Mouse (Mus musculus) thymus, postnatal 36 days (tissue): ENCODE measurements around the gene Lamc1.

Experiments used
- DNase-seq, 2 experiments: peaks; one replicate each; pipeline ENCODE4 v3.0.0; 2022; ENCODE audit warnings: mixed read lengths in 2 of 2

The Lamc1 gene

DNA sequence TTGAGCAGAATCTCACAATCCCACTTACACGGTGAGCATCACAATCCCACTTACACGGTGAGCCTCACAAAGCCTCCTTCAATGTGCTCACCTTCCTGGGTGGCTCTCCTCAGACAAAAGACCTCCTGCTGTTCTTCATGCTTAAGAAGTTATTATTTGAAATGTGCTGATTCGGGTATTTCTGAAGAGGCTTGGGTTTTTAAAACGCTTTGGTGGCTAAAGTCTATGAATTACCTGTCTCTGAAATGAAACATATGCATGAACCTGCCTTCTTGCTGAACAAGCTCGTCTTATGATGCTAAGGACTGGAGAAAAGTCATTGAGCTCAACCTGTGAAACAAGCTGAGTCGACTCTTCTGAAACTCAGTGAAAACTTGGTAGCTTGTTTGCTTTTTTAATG lies 36.6 kb downstream of the Lamc1 start:
- no peak for DNase-seq

DNA sequence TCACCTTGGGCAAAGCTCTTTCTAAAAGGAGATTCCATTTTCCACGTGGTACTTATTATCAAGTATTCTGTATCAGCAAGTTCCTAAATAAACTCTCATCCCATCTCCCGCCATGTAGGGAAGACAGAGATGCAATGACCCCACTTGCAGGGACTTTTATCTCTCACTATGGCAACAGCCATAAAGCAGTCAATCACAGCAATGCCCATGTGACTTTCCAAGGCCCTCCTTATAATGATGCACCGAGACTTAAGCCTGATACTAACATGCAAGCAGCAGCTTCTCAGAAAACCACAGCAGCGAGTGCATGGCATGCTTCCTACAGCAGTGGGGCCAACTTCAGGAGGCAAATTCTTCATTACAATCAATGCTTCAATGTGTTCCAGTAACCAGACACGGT lies 39.7 kb downstream of the Lamc1 start:
- no peak for DNase-seq

DNA sequence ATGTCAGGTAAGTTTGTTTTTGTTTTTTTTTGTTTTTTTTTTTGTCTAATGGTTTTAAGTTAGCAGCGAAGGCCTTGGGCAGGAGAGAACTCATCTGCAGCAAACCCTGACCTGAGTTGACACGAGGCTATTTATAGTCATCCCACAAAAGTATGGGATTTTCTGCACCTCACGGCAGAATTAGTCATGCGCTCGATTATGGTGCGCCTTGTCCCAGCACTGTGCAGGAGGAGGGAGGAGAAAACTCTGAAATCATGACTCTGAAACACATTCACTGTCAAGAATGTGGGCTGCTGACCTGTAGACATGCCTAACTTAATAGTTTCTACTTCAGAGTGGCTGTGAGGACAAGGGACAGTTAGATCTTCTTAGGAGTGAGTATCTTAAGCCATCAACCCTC lies 40.4 kb downstream of the Lamc1 start:
- DNase-seq = no peak

DNA sequence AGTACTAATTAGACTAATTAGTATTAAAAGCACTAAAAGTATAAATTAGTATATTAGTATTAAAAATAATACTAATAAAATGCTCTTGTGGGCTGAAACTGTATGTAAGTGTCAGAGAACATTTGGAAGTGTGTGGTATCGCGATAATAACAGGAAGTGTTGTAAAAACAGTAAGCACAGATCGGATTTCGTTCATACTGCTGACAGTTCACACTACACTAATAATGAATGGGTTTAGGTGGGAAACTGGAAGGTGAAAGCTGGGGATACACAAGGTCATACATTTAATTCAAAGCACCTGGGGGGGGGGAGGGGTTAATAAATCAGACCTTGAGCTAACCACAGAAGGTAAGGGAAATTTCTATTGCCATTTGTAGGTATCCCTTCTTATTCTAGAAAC lies 41.2 kb downstream of the Lamc1 start:
- DNase-seq = no peak

DNA sequence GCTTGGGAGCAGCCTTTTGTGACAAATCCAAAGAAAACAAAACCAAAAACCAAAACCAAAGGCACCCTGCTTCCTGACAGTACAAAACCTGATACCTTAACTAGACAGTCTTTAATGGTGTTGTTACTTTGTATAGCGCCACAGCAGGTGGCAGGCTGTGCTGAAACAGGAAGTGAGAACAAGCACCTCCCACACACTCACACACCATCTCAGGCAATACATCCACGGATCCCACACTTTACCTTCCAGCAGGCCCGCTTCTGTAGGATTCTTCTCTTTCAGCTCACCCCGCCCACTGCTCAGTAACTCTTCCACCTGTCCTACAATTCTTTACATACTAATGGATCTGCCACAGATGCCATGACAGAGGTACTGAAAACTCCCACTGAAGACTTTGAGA lies 44.6 kb downstream of the Lamc1 start:
- DNase-seq = peak; percentile 29 to 51

DNA sequence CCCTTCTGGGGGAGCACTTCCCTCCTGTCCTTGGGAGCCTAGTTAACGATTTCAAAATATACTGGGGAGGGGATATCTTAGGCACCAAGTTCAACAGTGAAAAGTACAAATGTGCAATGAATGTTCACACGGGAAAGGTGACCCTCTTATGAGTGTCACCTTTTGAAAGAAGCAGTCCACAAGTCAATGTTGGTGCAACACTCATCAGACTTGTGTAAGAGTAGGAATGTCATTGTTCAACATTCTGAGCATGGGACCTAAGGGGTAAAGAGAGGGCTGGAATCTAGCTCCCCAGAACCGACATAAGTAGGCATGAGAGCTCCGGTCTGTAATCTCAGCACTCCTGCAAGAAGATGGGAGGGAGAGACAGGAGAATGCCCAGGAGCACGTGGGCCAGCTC lies 45.1 kb downstream of the Lamc1 start:
- DNase-seq = no peak

DNA sequence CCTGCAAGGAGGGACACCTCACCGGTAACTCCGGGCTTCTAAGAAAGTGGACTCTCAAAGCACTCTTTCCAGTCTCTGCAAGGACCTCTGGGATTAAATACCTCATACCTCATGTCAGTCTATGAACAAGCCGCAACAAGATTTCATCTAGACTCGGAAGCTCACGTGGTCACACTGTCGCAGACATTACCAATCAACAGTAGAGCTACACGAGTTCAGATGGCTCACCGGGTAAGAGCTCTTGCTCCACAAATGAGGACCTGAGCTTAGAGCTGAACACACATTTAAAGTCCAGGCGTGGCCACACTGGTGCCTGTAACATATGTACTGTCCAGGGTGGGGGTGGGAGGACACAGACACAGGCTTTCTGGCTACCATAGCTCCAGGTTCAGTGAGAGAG lies 46.4 kb downstream of the Lamc1 start:
- no peak for DNase-seq

DNA sequence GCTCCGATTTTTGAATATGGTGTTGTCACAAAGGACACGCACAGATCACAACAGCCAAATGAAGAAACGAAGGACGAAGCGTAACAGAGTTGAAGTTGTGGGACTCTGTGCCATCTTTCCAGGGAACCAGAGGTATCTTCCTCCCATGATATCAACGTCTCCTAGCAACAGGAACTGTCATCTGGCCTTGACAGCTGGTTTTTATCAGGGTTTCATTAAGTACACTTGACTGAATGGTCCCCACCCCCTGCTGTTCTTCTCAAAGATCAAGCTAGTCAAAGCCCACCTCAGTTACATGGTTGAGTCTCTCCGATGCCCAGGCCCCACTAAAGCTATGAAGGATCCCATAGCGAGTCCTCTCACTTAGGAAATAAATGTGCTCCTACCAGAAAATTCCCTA lies 47.4 kb downstream of the Lamc1 start:
- no peak for DNase-seq

DNA sequence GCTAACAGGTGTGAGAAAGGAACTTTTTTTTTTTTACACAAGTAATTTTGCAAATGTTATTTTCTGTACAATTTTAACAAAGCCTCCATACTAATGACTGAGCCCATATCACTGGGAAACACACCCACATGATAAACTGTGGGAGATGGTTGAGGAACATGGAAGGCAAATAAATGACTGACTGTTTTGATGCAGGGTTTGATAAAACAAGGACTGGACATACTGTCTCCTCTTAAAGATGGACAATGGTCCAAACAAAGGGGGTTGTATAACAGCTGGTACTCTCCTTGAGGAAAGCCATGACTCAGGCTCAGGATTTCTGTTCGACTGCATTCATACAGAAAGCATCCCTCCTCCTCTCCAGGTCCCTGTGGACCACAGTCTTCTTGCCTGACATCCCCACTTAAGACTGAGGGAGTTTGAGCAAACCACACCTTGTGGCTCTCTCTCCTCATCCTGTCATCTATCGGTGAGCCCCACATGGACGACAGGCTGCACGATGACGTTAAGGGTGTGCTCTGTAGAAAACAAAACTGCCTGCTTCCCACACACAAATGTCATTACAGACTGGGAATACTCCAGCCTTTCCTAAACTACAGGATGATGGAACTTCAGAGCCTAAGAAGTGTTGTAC lies 50.1 kb downstream of the Lamc1 start:
- no peak for DNase-seq

DNA sequence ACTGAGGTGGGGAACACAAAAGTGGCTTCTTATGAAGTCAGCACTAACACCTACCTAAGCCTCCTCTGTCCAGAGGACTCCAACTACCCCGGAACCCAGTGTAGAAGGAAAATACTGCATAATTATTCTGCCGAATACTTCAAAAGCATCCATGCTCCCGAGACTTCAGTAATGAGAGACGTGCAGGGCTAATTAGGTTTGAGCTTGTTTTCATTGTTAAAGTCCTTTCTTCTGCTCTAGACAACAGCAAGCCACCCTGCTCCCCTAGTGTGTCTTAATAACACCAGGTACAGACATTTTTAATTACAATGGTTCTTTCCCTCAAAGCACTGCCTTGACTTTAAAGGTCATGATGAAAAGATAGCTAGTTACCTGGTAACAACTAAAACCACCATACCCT lies 51.1 kb downstream of the Lamc1 start:
- no peak for DNase-seq

DNA sequence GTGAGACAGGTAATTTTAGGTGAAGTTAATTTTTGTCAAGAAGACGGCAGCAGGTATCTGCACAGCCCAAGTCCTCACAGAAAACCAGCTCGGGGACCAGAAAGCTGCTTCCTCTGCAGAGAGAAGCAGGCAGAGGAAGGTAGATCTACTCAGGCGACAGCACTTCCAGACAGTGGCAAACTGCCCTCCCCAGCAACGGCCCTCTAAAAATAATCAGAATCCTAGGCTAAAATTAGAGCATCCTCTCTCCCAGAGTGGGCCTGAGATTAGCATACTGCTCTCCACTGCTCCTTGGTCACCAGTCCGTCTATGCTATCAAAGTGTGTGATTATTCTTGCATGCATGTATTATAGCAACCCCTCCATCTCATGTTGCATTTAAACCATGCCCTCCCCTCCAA lies 52.2 kb downstream of the Lamc1 start:
- no peak for DNase-seq

DNA sequence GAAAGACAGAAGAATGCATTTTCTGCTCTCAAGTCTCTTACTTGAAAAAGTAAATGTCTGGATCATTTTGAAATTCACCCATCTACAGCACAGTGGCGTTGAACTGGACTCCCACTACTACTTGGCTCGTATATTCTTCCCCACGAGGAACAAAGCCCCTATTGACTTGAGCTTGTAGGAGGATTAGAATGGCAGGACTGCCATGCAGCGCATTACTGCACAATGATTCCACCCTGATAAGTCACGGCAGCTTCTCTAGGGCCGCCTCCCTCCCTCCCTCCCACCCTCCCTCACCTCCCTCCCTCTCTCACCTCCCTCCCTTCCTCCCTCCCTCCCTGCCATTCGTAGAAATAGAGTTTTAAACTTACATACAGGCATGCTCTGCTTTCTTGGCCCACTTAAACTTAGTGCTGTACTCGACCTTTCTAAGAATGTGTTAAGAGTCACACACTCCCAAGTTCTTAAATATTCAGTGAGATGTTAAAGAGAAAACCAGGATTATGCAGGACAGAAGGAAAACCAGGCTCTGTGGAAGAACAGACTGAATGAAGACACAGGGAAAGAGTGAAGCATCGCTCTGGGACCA lies 54.5 kb downstream of the Lamc1 start:
- DNase-seq = no peak

DNA sequence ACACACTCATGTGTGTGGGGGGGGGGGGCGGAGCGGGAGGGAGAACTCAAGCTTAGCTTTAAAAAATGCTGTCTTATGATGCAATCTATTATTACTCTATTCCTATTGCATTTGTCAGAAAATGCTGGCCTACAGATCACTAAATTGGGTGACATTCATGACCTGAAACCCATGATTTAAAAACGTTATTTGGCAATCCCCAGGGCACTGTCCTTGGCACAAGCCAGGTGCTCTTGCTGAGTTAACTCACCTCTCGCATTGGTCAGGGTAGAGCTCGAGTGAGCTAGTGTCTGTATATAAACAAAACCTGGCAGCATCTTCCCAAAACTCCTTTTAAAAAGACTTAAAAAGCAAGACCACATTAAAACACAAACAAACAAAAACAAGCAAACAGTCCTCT lies 57.1 kb downstream of the Lamc1 start:
- no peak for DNase-seq

DNA sequence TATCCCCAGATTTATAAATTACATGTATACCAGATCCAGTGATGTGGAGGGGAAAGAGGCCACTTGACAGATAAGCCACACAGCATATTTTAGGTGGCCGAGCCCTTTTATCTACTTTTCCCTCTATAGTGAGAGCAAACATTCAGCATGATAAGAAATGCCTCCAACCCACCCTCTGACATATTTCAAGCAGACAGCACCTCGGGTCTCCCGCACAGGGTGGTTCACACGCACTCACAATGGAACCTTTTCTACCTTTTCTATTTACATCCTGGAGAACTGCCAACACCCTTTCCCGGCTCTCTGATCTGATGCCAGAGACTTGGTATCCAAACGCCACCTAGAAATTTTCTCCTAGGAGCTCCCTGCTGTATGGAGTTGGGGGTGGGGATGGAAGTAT lies 58.0 kb downstream of the Lamc1 start:
- no peak for DNase-seq

DNA sequence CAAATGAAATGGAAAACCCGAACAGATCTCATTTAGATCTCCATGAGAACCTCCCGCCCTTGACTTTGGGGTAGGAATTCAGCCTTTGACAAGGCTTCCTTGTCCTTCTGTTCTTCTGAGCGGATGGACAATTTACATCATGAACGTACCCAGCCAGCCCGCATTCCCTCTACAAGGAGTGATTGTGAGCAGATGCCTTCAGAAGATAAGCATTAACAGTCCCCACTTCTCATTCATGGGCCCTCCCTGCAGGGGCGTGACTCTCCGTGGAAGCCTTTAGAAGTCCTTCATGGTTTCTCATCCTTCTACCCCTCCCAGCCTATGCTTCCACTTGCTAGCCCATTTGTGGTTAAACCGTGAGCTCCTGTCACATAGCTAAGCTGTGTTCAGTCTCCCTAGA lies 58.9 kb downstream of the Lamc1 start:
- no peak for DNase-seq

DNA sequence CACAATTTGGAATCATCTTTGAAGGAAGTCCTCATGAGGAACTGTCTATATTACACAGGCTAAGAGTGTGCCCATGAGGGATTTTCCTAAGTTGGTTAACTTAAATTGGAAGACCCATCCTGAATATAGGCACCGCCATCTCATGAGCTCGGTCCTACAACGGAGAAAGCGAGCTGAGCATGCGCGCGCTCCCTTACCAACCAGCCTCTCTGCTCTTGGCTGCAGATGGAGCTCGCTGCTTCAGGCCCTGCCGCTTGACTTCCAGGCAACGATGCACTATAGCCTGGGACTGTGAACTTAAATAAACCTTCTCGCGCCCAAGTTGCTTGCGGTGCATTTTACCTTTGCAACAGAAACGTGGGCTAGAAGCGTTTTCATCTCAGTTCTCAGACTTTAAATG lies 61.8 kb downstream of the Lamc1 start:
- DNase-seq = no peak

DNA sequence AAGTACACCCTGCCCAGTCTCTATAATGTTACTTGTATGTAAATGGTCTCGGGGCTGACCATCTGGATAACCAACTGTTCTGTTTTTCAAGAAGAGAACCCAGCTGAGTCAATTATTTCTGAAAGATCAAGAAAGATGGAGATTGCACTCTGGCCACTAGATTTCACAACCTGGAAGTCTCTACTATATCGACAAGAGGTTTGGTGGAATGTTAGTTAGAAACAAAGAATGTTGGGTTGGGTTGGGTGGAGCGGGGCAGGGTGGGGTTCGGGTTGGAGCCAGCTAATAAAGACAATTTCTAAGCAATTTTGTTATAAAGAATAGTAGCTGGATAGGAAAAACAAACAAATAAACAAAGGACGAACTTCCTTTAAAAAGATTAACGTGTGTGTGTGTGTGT lies 62.9 kb downstream of the Lamc1 start:
- no peak for DNase-seq

DNA sequence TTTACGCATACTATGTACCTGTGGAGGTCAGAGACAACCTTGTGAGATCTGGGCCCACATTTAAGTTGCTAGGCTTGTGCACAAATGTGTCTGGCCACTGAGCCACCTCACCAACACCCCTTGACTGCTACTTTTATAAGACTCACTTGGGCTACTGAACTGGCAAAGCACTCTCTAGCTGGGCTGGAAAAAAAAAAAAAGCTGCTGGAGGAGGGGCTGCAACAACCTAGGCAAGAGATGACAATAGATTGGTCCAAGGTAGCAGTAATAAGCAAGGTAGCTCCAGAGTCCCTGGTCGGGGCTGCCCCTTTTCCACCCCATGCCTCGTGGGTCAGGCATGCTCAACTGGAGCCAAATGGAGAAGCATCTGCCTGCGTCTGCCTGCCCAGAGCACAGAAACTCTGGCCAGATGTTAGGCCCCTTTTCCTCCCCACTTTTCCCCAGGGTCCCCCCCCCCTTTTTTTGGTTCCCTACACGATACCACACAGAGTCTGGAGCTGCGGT lies 63.7 kb downstream of the Lamc1 start:
- DNase-seq = no peak

DNA sequence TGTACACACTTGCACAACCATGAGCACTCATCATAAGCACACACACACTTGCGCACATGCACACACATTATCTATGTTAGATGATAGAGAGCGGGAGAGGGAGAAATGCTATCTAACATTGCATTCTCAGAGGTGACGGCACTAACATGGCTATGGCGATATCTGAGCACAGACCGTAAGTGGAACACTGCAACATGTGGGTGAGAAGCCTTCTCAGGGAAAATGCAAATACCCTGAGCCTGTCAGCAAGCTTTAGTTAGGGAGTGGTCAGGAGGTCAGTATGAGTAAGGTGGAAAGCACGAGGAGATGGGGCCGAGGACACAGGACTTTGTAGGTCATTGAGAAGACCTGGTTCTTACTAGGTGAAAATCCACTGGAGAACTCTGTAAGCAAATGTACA lies 64.3 kb downstream of the Lamc1 start:
- DNase-seq = no peak

DNA sequence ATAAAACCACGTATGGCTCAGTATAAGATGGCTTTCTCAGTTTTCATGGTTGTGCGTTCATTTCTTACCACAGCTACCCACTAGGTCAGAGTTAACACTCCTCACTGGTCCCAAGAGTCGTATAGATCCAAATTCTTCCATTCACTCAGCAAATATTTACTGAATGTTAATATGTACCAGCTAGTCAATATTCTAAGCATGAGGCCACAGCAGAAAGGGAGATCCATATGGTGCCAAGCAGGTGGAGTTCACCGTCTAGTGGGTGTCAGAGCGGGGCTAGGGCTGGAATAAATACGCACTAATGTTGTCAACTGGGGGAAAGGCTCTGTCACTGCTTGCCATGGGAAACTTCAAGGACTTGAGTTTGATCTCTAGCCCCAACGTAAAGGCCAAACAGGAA lies 64.9 kb downstream of the Lamc1 start:
- no peak for DNase-seq

DNA sequence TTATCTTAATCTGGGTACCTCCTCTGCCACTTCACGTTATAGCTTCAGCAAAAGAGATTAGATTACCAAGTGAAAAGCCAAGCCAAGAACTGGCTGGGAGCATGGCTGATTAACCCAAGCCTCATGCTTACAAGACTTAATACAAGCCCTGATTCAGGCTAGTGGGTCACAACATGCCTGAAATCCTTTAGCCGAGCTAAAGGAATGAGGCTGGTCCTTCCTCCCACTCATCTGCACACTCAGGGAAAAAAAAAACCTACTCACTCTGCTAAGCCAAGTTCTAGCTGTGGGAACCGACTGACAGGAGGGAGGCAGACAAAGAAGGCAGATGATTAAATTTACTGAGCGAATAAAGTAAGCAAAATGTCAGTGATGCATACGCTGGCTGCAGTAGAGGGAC lies 65.7 kb downstream of the Lamc1 start:
- no peak for DNase-seq

DNA sequence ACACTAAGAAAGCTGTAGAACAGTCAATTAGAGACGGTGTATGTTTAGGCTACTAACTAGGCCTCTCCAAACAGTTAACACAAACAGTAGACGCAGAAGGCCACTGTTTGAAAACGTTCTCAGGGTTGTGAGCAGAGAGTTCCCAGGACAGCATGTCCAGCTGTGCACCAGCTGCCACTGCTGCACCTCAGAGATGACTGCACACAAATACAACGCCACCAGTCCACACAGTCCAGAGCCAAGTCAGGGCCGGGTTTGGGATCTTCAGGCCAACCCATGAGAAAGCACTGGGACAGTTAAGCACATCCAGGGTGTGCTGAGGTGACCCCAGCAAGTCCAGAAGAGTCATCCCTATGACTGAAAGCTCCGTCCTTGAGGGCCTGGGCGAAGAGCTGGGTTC lies 67.0 kb downstream of the Lamc1 start:
- no peak for DNase-seq

DNA sequence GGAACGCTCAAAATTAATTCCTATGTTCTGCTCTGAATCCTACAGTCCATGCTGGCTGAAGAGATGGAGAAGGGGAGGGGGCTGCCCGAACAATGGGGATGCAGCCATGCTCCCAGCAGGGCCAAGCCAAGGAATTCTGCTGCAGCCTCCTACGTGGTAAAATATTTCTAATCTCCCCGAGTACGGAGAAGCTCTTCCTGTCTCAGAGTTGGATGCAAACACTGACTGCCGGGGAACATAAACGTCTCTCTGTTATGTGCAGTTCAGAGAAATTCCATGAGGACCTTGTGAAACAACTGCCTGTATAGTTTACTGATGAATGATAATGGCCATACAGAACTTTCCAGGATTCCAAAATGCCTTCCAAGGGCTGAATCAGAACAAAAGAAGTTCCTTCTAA lies 67.5 kb downstream of the Lamc1 start:
- no peak for DNase-seq

DNA sequence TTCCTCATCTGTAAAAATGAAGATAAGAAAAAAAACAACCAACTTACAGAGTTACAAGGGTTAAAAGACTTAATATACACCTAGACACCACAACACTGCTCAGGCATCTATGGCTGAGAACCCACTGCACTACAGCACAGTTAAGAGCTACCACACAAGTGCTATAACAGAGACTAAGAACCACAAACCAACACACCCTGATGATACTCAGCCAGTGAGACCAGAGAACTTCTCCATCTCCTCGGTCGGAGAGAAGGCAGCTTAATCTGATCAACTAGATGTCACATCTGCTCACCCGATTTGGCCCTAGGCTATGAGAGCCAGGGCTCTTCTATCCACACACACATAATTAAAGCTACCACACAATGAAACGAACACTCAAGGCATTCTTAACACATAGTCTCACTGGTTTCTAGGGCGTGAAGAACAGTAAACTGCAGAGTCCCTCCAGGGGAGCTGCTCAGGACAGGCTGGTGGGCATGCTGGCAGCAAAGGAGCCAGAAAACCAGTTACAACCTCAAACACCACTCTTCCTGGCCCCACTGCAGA lies 72.8 kb downstream of the Lamc1 start:
- no peak for DNase-seq
